8 mouse cellular contexts compared by ENCODE assay signal in the genomic region with DNA sequence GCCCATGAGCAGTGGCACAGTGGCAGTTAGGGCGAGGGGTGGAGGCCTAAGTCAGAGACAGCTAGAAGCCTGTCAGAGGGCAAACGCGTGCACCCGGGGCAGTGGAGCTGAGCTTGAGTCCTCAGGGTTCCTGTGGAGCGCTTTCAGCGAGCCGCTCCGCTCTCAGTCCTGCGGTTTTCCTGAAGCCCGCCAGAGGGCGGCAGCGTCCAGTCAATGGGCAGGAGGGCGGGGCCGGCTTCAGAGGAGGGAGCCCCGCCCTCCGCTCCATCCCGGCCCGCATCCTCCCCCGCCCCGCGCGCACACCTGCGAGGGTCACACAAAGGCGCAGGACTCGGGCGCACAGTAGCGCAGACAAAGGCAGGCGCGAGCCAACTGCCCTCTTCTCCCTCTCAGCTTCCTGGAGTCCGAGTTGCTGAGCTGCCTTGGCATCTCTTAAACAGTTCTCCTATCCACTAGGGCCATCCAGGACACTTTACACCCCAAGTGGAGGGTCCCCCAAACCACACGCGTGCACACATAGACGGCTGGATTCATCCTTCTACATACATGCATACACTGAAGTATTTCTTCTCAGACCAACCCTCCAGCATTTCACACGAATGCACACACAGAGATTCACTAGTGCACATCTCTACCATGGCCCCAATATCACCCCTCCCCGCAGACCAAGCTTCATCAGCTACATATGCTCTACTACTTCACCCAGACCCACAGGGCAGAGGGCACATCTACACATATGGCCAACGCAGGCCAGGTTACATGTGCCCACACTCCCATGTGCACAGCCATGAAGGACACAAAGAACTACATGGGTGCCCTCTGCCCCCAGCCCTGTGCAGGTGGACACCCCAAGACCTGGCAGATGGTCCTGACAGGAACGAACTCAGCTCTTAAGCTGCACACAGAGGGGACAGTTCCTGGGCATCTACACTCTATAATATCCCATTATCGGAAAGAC. TPM values are rescaled to one million over a fixed set of nuclear protein-coding genes. Genes with fewer than 3 reads are reported as not detected.
DNase-seq lines count a peak whose midpoint lies in the region; ATAC-seq and TF ChIP-seq lines count a peak whose summit lies in the region.

No protein-coding gene starts in this region.

- H3K9ac ChIP-seq in ES-Bruce4 (ENCODE audit: low read depth, poor library complexity, severe bottlenecking): peak overlapping the region; percentile 31; the same call in 1 of the 2 replicates
- H3K9ac ChIP-seq in forebrain, embryonic 13.5 days: peak overlapping the region; percentile 52
- 0 out of 2 replicates have a peak overlapping the region, but pooled peaks have one; percentile 38 for H3K9ac ChIP-seq in neural tube, embryonic 15.5 days (replicated peaks)

- H3K36me3 ChIP-seq in ES-Bruce4 (ENCODE audit: control insufficient read depth, insufficient read depth, low read length, poor library complexity, severe bottlenecking): no peaks in the 10 kb centered on the region
- H3K36me3 ChIP-seq in forebrain, embryonic 13.5 days (ENCODE audit: poor library complexity, severe bottlenecking): 0 out of 2 replicates have a peak, but pooled peaks cover 4% of the 10 kb centered on the region
- no peaks in the 10 kb centered on the region for H3K36me3 ChIP-seq in neural tube, embryonic 15.5 days

- H3K9me3 ChIP-seq in ES-Bruce4 (replicated peaks; ENCODE audit: control insufficient read depth, insufficient read depth, low read length, poor library complexity, severe bottlenecking): no peaks in the 10 kb centered on the region; the same call in 1 of the 2 replicates
- H3K9me3 ChIP-seq in forebrain, embryonic 13.5 days (replicated peaks): no peaks in the 10 kb centered on the region; the same call in 1 of the 2 replicates
- H3K9me3 ChIP-seq in neural tube, embryonic 15.5 days (replicated peaks): no peaks in the 10 kb centered on the region; the same call in 1 of the 2 replicates

- intact Hi-C loops in heart, postnatal 14 days (cut with DNase I): loop anchor here (1.0 to 10.0 kb wide), 3 partner anchors 54 to 271 kb away; no protein-coding TSS in a partner anchor

- TF ChIP-seq EP300 in ES-Bruce4 (IDR thresholded peaks at IDR 0.05; ENCODE audit: insufficient read depth, low read depth, low read length): 0 out of 2 replicates have a peak, but pooled peaks have one; percentile 21

- H3K4me2 ChIP-seq in forebrain, embryonic 13.5 days: peak overlapping the region; percentile 65
- peak overlapping the region; percentile 73 for H3K4me2 ChIP-seq in neural tube, embryonic 15.5 days

- peak; percentile 82 for ATAC-seq in forebrain, embryonic 13.5 days
- peak; percentile 73 for ATAC-seq in neural tube, embryonic 15.5 days (ENCODE audit: low FRiP score)

- WGBS in forebrain, embryonic 13.5 days: 6% methylated on average over 37 of the region's 38 CpGs
- 8% methylated on average over 37 of the region's 38 CpGs for WGBS in neural tube, embryonic 15.5 days

- H3K27me3 ChIP-seq in ES-Bruce4 (ENCODE audit: control insufficient read depth, insufficient read depth, low read length, poor library complexity, severe bottlenecking): no peaks in the 10 kb centered on the region
- peaks cover 50% of the 10 kb centered on the region for H3K27me3 ChIP-seq in forebrain, embryonic 13.5 days
- H3K27me3 ChIP-seq in neural tube, embryonic 15.5 days (replicated peaks): no peaks in the 10 kb centered on the region

- peak; percentile 75 for DNase-seq in c-Kit-positive CD71-positive TER-119-positive erythroid progenitor cells, embryonic 14.5 days (ENCODE audit: low spot score)
- peak; percentile 82 to 87 for DNase-seq in heart, postnatal 14 days
- DNase-seq in layer of hippocampus, adult 11-12 months (ENCODE audit: low spot score): peak; percentile 83
- DNase-seq in lung, adult 18-20 months: peak; percentile 69 to 72
- peak; percentile 89 for DNase-seq in testis, postnatal 10 days (ENCODE audit: low spot score)

- peak overlapping the region; percentile 58 for H3K4me3 ChIP-seq in ES-Bruce4 (ENCODE audit: low read depth, low read length)
- H3K4me3 ChIP-seq in forebrain, embryonic 13.5 days: peak overlapping the region; percentile 33
- peak overlapping the region; percentile 32 for H3K4me3 ChIP-seq in neural tube, embryonic 15.5 days (replicated peaks)

- no peak for TF ChIP-seq POLR2A in ES-Bruce4 (IDR thresholded peaks at IDR 0.05; ENCODE audit: insufficient read depth, low read length)

- no peaks in the 10 kb centered on the region for H3K4me1 ChIP-seq in ES-Bruce4 (ENCODE audit: control insufficient read depth, insufficient read depth, low read length)
- peaks cover 19% of the 10 kb centered on the region for H3K4me1 ChIP-seq in forebrain, embryonic 13.5 days
- H3K4me1 ChIP-seq in neural tube, embryonic 15.5 days: peaks cover 33% of the 10 kb centered on the region

- no peak overlapping the region for H3K27ac ChIP-seq in ES-Bruce4 (ENCODE audit: insufficient read depth, low read length)
- H3K27ac ChIP-seq in forebrain, embryonic 13.5 days: 0 out of 2 replicates have a peak overlapping the region, but pooled peaks have one; percentile 44
- peak overlapping the region; percentile 71 for H3K27ac ChIP-seq in neural tube, embryonic 15.5 days (replicated peaks)

- TF ChIP-seq CTCF in ES-Bruce4 (IDR thresholded peaks at IDR 0.05; ENCODE audit: low read depth, low read length): peak; percentile 74

RNA-seq across cellular contexts. Expression of a gene that starts 46.2 kb away (rescaled TPM):
- polyA plus RNA-seq in ES-Bruce4 (2011; ENCODE audit: insufficient read depth, insufficient read length, low read depth, missing spikeins): 1.8 and 2.1 TPM in 2 replicates
- 21.9 and 22.2 TPM in 2 replicates for polyA plus RNA-seq in forebrain, embryonic 13.5 days (2015; fragmentation: Nextera tagmentation; extraction: Ambion mirVana)
- total RNA-seq in heart, postnatal 14 days (2021): under 1 TPM; 0.44 to 0.60 TPM
- polyA plus RNA-seq in neural tube, embryonic 15.5 days (2015; fragmentation: Nextera tagmentation; extraction: Ambion mirVana): 19.5 and 24.1 TPM in 2 replicates
